Mouse (Mus musculus) limb, embryonic 11.5 days (tissue): ENCODE results near the gene Ric8a. TPM values are rescaled to one million over a fixed set of nuclear protein-coding genes. Genes with fewer than 3 reads are reported as not detected.
"Not testable (repeated sequence)": the region's sequence is repeated elsewhere in the genome, so short reads cannot be mapped to it uniquely, and the experiment has no call there.

Experiments used
- ATAC-seq: fragments of 200-750 bp; cut with Nextera tagmentation; 2 replicates; pipeline ENCODE4 v1.8.0; 2017; ENCODE audit warnings: low read depth; ENCODE audit not compliant: insufficient number of reproducible peaks, low FRiP score, low TSS enrichment
- DNase-seq: peaks from one replicate; pipeline ENCODE4 v3.0.0-alpha.2; 2015; ENCODE audit warnings: low spot score
- H3K27ac ChIP-seq: fragments of 300-500 bp; sonication (generic); replicated peaks from 2 replicates; pipeline ENCODE4 v1.5.1; 2014; ENCODE audit warnings: low read depth, mild to moderate bottlenecking, low read length
- H3K27me3 ChIP-seq: fragments of 300-500 bp; sonication (generic); 2 replicates; pipeline ENCODE4 v1.6.1; 2014; ENCODE audit warnings: mild to moderate bottlenecking, low read length, mixed read lengths; ENCODE audit not compliant: control insufficient read depth, insufficient read depth
- H3K36me3 ChIP-seq: fragments of 300-500 bp; sonication (generic); 2 replicates; pipeline ENCODE4 v1.6.1; 2014; ENCODE audit warnings: mild to moderate bottlenecking, low read length, moderate library complexity, mixed read lengths; ENCODE audit not compliant: control insufficient read depth, insufficient read depth
- H3K4me1 ChIP-seq: fragments of 300-500 bp; sonication (generic); 2 replicates; pipeline ENCODE4 v1.6.1; 2014; ENCODE audit warnings: low read length, mixed read lengths; ENCODE audit not compliant: control insufficient read depth, insufficient read depth
- H3K4me2 ChIP-seq: fragments of 300-500 bp; sonication (generic); 2 replicates; pipeline ENCODE4 v1.6.1; 2014; ENCODE audit warnings: low read depth, mild to moderate bottlenecking, moderate library complexity; ENCODE audit not compliant: severe bottlenecking
- H3K4me3 ChIP-seq: fragments of 300-500 bp; sonication (generic); 2 replicates; pipeline ENCODE4 v1.5.1; 2014; ENCODE audit warnings: low read depth, low read length
- H3K9ac ChIP-seq: fragments of 300-500 bp; sonication (generic); 2 replicates; pipeline ENCODE4 v1.6.1; 2014; ENCODE audit warnings: mild to moderate bottlenecking, low read length
- H3K9me3 ChIP-seq: fragments of 300-500 bp; sonication (generic); 2 replicates; pipeline ENCODE4 v1.6.1; 2016; ENCODE audit warnings: low read length; ENCODE audit not compliant: control insufficient read depth
- WGBS: fragments of 180-500 bp; shearing (Covaris S2); extraction: QIAGEN DNeasy Blood & Tissue Kit; methylation state at CpG from one replicate; pipeline ENCODE4 v1.1.7; 2014; 5-methylcytosine and 5-hydroxymethylcytosine counted together
- polyA plus RNA-seq: library from polyadenylated mRNA; unstranded; fragments of >200 nt; fragmentation: Nextera tagmentation; extraction: Ambion mirVana; gene quantifications from 2 replicates; pipeline ENCODE4 v1.2.1, GENCODE M21; 2014

Gene Ric8a
- polyA plus RNA-seq, 1 experiment from 2014 or later: 57.2 TPM

DNA sequence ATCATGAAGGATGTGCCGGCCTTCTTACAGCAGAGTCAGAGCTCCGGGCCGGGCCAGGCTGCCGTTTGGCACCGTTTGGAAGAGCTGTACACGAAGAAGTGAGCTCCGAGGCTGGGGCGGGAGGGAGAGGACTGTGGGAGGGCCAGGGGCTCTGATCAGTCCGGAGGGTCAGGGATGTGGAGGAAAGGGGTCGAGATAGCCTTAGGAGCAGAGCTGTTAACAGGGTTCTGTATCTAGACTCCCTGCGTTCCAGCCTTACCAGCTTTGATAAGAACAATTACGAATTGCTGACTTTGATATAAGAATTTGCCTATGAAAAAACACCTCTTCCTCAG lies 25.7 kb downstream of the Ric8a start:
- no peak for DNase-seq
- Histone ChIP-seq H3K9ac (peak overlapping the region; percentile 75), H3K4me1 (no peaks in the 10 kb centered on the region), H3K9me3 (no peaks in the 10 kb centered on the region), H3K4me3 (peak overlapping the region; percentile 94), H3K4me2 (peak overlapping the region; percentile 89), H3K27me3 (no peaks in the 10 kb centered on the region), H3K36me3 (peaks cover 9% of the 10 kb centered on the region; the same call in 1 of the 2 replicates), H3K27ac (0 out of 2 replicates have a peak overlapping the region, but pooled peaks have one; percentile 16)
- peak; percentile 60 for ATAC-seq
- 0% methylated on average over 12 of the region's 12 CpGs for WGBS

GRCm38 (mm10) chr7:140890636-140891035 lies 33.9 kb downstream of the Ric8a start:
- ATAC-seq, DNase-seq, H3K9ac ChIP-seq, H3K4me1 ChIP-seq, H3K4me2 ChIP-seq, H3K27me3 ChIP-seq, H3K27ac ChIP-seq, H3K4me3 ChIP-seq, H3K9me3 ChIP-seq: not testable (repeated sequence)
- 97% methylated on average over 16 of the region's 16 CpGs for WGBS
- H3K36me3 ChIP-seq: peaks cover 18% of the 10 kb centered on the region; the same call in 1 of the 2 replicates

DNA sequence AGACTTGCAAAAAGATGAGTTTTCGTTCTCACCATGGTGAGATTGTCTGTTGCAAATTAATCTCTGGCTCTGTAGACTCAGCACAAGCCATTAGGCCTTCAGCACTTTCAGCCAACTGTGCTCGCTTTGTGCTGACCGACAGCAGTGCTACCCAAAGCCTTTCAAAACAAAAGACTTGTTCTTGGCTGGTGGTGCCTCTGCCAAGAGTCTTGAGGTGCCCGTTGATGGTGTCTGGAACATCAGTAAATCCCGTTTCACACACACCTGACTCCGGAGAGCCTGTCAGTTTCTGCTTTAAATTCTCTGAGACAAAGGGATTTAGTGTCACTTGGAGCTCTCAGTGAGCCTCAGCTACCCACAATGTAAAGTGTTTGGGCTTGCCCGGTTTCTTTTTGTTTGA lies 37.3 kb downstream of the Ric8a start:
- ATAC-seq (no peak), DNase-seq (no peak)
- no peak overlapping the region for H3K4me3 ChIP-seq
- H3K4me1 ChIP-seq: no peaks in the 10 kb centered on the region
- H3K9me3 ChIP-seq: no peaks in the 10 kb centered on the region
- peaks cover 21% of the 10 kb centered on the region; the same call in 1 of the 2 replicates for H3K36me3 ChIP-seq
- H3K27ac ChIP-seq: no peak overlapping the region
- WGBS: 90% methylated on average over 7 of the region's 7 CpGs
- H3K9ac ChIP-seq: no peak overlapping the region
- no peaks in the 10 kb centered on the region for H3K27me3 ChIP-seq
- no peak overlapping the region for H3K4me2 ChIP-seq

DNA sequence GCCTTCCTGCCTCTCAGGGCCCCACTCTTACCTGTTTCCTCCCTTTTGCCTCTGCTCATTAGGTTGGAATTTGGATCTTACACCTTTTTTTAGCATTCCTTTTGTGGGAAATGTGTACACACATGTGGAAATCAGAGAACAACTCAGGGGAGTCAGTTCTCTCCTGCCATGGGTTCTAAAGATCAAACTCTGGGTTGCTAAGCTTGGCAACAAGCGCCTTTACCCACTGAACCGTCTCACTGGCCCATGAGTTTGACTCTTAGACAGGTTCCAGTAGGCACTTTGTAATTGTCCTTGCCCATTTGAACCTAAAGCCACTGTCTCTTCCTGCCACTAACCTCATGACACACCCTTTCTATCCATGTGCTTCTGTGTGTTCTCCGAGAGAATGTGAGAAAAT lies 37.9 kb downstream of the Ric8a start:
- H3K27ac ChIP-seq: no peak overlapping the region
- WGBS: 92% methylated on average over 3 of the region's 3 CpGs
- H3K4me2 ChIP-seq: no peak overlapping the region
- H3K4me3 ChIP-seq: no peak overlapping the region
- no peaks in the 10 kb centered on the region for H3K9me3 ChIP-seq
- no peak for DNase-seq
- no peaks in the 10 kb centered on the region for H3K27me3 ChIP-seq
- no peak for ATAC-seq
- peaks cover 19% of the 10 kb centered on the region; the same call in 1 of the 2 replicates for H3K36me3 ChIP-seq
- H3K9ac ChIP-seq: no peak overlapping the region
- no peaks in the 10 kb centered on the region for H3K4me1 ChIP-seq

- H3K4me3 ChIP-seq: no peak overlapping the region
- H3K27ac ChIP-seq: no peak overlapping the region
- 91% methylated on average over 7 of the region's 7 CpGs for WGBS
- no peaks in the 10 kb centered on the region for H3K27me3 ChIP-seq
- peaks cover 15% of the 10 kb centered on the region; the same call in 1 of the 2 replicates for H3K36me3 ChIP-seq
- no peak overlapping the region for H3K4me2 ChIP-seq
- no peaks in the 10 kb centered on the region for H3K9me3 ChIP-seq
- no peak for ATAC-seq
- DNase-seq: no peak
- H3K9ac ChIP-seq: no peak overlapping the region
- peaks cover 3% of the 10 kb centered on the region; the same call in 1 of the 2 replicates for H3K4me1 ChIP-seq
Measured at GRCm38 (mm10) chr7:140897863-140898262, 41.1 kb downstream of the Ric8a start.

GRCm38 (mm10) chr7:140899121-140899520 lies 42.4 kb downstream of the Ric8a start:
- Histone ChIP-seq H3K27ac (no peak overlapping the region), H3K9me3 (no peaks in the 10 kb centered on the region), H3K4me1 (peaks cover 9% of the 10 kb centered on the region; the same call in 1 of the 2 replicates), H3K9ac (no peak overlapping the region), H3K4me3 (no peak overlapping the region), H3K4me2 (no peak overlapping the region), H3K36me3 (peaks cover 14% of the 10 kb centered on the region; the same call in 1 of the 2 replicates), H3K27me3 (no peaks in the 10 kb centered on the region)
- DNase-seq (no peak), ATAC-seq (no peak)
- WGBS: 87% methylated on average over 3 of the region's 3 CpGs

DNA sequence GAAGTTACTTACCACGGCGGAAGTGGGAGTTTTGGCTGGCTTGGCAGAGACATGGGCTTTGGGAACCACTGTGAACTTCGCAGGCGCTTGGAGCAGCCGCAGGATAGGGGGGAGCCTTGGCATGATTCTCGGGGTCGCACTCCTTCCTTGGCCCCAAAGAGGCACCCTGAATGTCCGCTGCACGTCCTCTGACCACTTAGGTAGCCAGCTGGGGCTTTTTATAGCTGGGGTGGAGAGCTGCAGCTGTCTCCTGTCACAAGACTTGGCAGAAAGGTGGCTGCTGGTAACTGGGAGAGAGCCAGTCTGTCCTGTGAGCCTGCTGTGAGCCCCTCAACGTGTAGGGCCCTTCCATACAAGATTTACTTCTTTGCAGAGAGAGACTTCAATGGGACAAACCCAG lies 43.5 kb downstream of the Ric8a start, which contains the start of gene Cox8b:
TSS of gene Cox8b (minus strand) at position 227 of the 400 bp plus-strand sequence.
- WGBS: 84% methylated on average over 10 of the region's 10 CpGs
- Histone ChIP-seq H3K36me3 (peaks cover 8% of the 10 kb centered on the region; the same call in 1 of the 2 replicates), H3K27ac (no peak within 1 kb of the TSS), H3K4me2 (no peak within 1 kb of the TSS), H3K9ac (no peak within 1 kb of the TSS), H3K4me3 (no peak within 1 kb of the TSS), H3K9me3 (no peaks in the 10 kb centered on the region), H3K4me1 (peaks cover 9% of the 10 kb centered on the region; the same call in 1 of the 2 replicates), H3K27me3 (no peaks in the 10 kb centered on the region)
- ATAC-seq (no peak), DNase-seq (no peak)

DNA sequence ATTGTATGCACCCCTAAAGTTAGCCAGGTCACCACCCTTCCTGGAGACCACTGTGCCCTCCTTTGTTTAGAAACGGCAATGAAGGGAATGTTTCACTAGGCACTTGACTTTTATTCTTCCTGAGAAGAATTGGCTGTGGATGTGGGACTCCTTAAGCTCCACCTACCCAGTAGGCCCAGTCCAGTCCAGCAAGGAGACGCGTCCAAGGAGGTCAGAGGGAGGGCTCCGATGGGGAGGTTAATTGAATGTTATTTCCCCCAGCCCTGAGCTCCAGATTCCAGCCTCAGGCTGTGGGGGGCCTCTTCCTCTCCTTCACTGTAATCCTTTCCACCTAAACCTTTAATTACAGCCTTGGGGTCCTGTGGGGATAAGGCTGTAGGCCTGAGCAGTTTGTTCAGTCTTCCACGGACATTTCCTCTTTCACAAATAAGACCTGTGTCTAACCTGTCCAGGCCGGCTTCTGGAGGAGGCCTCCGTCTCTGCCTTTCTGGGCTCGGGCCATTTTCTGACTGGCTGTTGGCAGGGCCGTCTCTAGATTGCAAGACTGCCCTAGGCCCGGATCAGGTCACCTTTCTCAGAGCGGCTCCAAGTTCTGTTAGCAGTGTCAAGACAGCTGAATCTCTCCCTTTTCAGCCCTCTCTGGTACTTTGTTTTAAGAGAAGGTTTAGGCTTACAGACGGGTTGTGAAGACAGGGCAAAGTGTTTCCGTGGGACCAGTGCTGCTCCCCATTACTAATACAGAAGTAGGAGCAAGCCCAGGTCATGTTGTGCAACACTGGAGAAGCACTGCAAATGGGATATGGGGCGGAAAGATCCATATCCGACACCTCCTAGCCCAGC lies 45.5 kb downstream of the Ric8a start:
- no peak overlapping the region for H3K4me3 ChIP-seq
- H3K27ac ChIP-seq: no peak overlapping the region
- H3K27me3 ChIP-seq: no peaks in the 10 kb centered on the region
- 73% methylated on average over 15 of the region's 15 CpGs for WGBS
- H3K9ac ChIP-seq: peak overlapping the region; percentile 17; the same call in 1 of the 2 replicates
- no peak for DNase-seq
- no peaks in the 10 kb centered on the region for H3K9me3 ChIP-seq
- no peak overlapping the region for H3K4me2 ChIP-seq
- no peak for ATAC-seq
- peaks cover 4% of the 10 kb centered on the region; the same call in 1 of the 2 replicates for H3K36me3 ChIP-seq
- H3K4me1 ChIP-seq: peaks cover 9% of the 10 kb centered on the region; the same call in 1 of the 2 replicates
